Mouse (Mus musculus) neural tube, embryonic 14.5 days (tissue): Measurements from ENCODE around the gene Igfbpl1. TPM values are rescaled to one million over a fixed set of nuclear protein-coding genes. Genes with fewer than 3 reads are reported as not detected.

Experiments used
- ATAC-seq: fragments of 200-750 bp; cut with Nextera tagmentation; 2 replicates; pipeline ENCODE4 v1.8.0; 2017; ENCODE audit warnings: low read depth, mild to moderate bottlenecking, moderate TSS enrichment, moderate library complexity
- H3K27ac ChIP-seq: fragments of 300-500 bp; sonication (generic); 2 replicates; pipeline ENCODE4 v1.5.1; 2014; ENCODE audit warnings: low read depth, mild to moderate bottlenecking, control low read depth, low read length, moderate library complexity, mixed read lengths
- H3K27me3 ChIP-seq: fragments of 300-500 bp; sonication (generic); 2 replicates; pipeline ENCODE4 v1.6.1; 2014; ENCODE audit warnings: low read length; ENCODE audit not compliant: control insufficient read depth, insufficient read depth
- H3K36me3 ChIP-seq: fragments of 300-500 bp; sonication (generic); 2 replicates; pipeline ENCODE4 v1.6.1; 2014; ENCODE audit warnings: low read length, mixed read lengths; ENCODE audit not compliant: control insufficient read depth, insufficient read depth
- H3K4me1 ChIP-seq: fragments of 300-500 bp; sonication (generic); 2 replicates; pipeline ENCODE4 v1.6.1; 2014; ENCODE audit warnings: low read length; ENCODE audit not compliant: control insufficient read depth, insufficient read depth
- H3K4me2 ChIP-seq: fragments of 300-500 bp; sonication (generic); 2 replicates; pipeline ENCODE4 v1.6.1; 2014; ENCODE audit warnings: mild to moderate bottlenecking, low read depth, low read length, control low read depth
- H3K4me3 ChIP-seq: fragments of 300-500 bp; sonication (generic); 2 replicates; pipeline ENCODE4 v1.5.1; 2014; ENCODE audit warnings: low read depth, low read length, control low read depth, mixed read lengths
- H3K9ac ChIP-seq: fragments of 300-500 bp; sonication (generic); replicated peaks from 2 replicates; pipeline ENCODE4 v1.6.1; 2014; ENCODE audit warnings: low read depth, mild to moderate bottlenecking, control low read depth, low read length, mixed read lengths
- H3K9me3 ChIP-seq: fragments of 300-500 bp; sonication (generic); 2 replicates; pipeline ENCODE4 v1.6.1; 2016; ENCODE audit warnings: low read length; ENCODE audit not compliant: control insufficient read depth
- WGBS: fragments of 180-500 bp; shearing (Covaris S2); extraction: QIAGEN DNeasy Blood & Tissue Kit; methylation state at CpG from one replicate; pipeline ENCODE4 v1.1.7; 2014; 5-methylcytosine and 5-hydroxymethylcytosine counted together
- polyA plus RNA-seq: library from polyadenylated mRNA; unstranded; fragments of >200 nt; fragmentation: Nextera tagmentation; extraction: Ambion mirVana; gene quantifications from 2 replicates; pipeline ENCODE4 v1.2.1, GENCODE M21; 2014

The Igfbpl1 gene
- polyA plus RNA-seq, 1 experiment from 2014 or later: 55.7 TPM

DNA sequence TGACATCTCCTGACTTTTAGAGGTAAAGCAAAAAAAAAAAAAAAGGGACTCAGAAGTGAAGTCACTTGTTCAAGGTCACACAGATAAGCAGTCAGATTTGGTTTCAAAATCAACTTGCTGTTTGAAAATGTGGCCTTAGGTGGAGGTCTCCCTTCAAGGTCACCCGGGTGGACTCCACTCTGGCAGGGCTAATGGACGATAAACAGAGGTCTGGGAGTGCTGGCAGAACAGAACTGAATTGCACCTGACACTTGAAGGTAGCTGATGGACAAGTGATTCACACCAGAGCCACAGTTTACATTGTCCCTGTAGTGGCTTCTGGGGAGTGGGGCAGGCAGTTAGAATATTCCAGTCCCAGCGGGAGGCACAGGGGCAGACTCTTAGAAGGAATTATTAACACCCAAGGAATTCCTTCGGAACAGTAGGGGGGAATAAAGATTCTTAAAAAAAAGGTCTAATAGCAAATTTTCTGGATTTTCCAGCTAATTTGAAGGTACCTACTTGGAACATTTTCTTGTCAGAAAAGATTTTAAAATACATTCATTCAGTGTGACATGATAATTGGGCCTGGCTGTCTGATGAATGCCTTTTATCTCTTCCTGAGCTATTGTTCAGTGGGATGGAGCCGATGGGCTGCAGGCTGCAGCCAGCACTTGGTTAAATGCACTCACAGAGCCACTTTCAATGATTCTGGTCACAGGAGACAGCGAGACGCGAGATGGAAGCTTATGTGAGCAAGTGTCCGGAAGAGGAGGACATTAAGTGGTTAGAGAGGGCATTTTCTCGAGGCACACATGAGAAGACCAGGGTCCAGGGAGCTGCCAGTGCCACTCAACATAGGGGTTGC lies 56.7 kb downstream of the Igfbpl1 start:
- Histone ChIP-seq H3K4me3 (no peak overlapping the region), H3K27ac (no peak overlapping the region), H3K27me3 (no peaks in the 10 kb centered on the region), H3K4me1 (peaks cover 20% of the 10 kb centered on the region; the same call in 1 of the 2 replicates), H3K36me3 (no peaks in the 10 kb centered on the region), H3K9ac (no peak overlapping the region), H3K4me2 (no peak overlapping the region), H3K9me3 (no peaks in the 10 kb centered on the region)
- WGBS: 9% methylated on average over 10 of the region's 10 CpGs
- no peak for ATAC-seq

DNA sequence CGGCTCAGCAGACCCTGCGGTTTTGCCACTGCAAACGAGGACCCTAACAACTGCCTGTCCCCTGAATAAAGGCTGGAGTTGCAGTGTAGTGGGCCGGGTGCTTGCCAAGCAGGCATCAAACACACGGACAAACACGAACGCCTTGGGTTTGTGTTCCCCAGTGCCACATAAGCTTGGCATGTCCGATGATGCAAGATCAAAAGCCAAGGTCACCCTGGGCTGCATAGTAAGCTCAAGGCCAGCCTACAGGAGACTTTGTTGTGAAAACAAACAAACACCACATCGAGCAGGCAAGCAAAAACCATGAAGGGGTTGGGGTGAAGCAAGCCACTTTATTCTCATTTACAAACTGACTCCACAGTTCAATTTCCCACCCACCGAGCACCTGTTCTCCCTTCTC lies 57.6 kb downstream of the Igfbpl1 start:
- Histone ChIP-seq H3K4me2 (no peak overlapping the region), H3K27ac (no peak overlapping the region), H3K9me3 (no peaks in the 10 kb centered on the region), H3K9ac (no peak overlapping the region), H3K36me3 (no peaks in the 10 kb centered on the region), H3K4me1 (peaks cover 28% of the 10 kb centered on the region), H3K4me3 (no peak overlapping the region), H3K27me3 (no peaks in the 10 kb centered on the region)
- no peak for ATAC-seq
- WGBS: 44% methylated on average over 10 of the region's 10 CpGs

DNA sequence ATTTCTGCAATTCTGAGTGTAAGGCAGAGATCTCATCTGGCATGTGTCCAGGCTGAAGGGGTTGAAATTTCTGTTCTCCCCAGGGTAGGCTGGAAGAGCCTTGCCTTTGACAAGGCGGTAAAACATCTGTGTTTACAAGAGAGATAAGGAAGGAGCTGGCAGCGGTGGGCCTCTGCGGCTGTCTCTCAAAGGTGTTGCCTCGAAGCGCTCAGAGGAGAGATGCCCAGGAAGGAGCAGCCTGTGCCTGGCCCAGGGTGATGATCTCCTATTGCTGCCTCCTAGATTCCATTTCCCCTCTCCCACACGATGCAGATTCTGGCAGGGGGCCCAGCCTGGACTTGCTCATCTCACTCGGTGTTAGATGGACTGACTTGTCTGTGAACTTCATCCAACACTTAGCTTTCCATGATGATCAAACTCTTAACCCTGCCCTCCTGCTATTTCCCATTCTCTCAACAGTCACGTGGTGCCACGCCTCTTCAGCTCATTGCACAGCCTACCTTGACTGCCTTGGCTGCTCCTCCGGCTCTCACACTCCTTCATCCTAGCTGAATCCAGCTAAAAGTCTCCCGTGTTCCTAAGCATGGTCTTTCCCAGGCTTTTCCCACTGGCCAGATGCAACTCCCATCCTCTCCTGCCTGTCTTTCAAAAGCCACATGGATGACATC lies 58.7 kb downstream of the Igfbpl1 start:
- Histone ChIP-seq H3K4me1 (peaks cover 40% of the 10 kb centered on the region), H3K9me3 (no peaks in the 10 kb centered on the region), H3K27me3 (no peaks in the 10 kb centered on the region), H3K27ac (no peak overlapping the region), H3K4me2 (no peak overlapping the region), H3K4me3 (no peak overlapping the region), H3K36me3 (no peaks in the 10 kb centered on the region), H3K9ac (no peak overlapping the region)
- ATAC-seq: no peak
- WGBS: 63% methylated on average over 11 of the region's 11 CpGs

DNA sequence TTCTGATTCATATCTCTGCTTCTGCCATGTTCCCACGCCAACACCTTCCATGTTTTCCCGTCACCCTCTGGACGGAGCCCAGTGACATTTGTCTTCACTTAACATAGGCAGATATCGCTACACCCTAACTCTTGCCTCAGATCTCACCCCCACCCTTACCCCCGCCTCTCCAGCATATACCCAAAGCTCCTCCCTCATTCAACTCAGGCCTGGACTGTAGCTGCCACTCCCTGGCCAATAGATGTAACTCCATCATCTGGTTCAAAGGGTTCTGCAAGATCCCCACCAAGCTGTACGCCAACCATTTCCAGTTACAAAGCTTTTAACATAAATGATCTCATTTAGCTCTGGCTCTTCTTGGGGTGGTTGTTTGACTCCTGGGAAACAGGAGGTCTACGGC lies 59.9 kb downstream of the Igfbpl1 start:
- peaks cover 42% of the 10 kb centered on the region for H3K4me1 ChIP-seq
- no peak overlapping the region for H3K4me2 ChIP-seq
- no peaks in the 10 kb centered on the region for H3K36me3 ChIP-seq
- ATAC-seq: no peak
- H3K9ac ChIP-seq: no peak overlapping the region
- WGBS: 81% methylated on average over 7 of the region's 7 CpGs
- H3K27ac ChIP-seq: no peak overlapping the region
- no peak overlapping the region for H3K4me3 ChIP-seq
- H3K27me3 ChIP-seq: no peaks in the 10 kb centered on the region
- no peaks in the 10 kb centered on the region for H3K9me3 ChIP-seq

DNA sequence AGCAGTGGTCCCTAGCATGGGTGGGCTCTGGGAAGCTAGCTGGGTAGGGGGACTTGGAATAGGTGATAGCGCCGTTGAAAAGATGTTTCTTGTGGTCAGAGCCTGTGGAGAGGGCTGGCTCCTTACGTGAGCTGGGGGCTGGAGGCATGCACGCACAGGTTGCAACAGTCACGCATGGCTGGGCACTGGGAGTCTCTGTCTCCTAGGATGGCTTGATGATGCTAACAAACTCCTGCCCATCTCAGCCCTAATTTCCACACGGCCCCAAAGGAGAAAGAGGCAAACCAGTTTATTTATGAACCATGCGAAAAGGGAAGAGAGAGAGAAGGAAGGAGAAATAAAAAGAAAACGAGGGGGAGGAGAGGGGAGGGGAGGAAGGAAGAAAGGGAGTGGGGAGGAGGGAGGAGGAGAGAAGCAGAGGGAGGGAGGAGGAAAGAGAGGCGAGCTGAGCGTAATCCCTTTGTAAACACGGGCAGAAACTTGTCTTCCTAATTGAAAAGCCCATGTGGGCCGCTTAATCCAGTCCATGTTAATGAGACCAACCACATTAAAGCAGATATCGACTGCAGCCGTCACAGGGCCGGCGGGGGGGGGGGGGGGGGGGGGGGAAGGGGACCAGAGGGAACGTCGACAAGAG lies 61.0 kb downstream of the Igfbpl1 start:
- Histone ChIP-seq H3K4me2 (peak overlapping the region; percentile 22; the same call in 1 of the 2 replicates), H3K9ac (peak overlapping the region; percentile 1; the same call in 1 of the 2 replicates), H3K9me3 (no peaks in the 10 kb centered on the region), H3K36me3 (no peaks in the 10 kb centered on the region), H3K27ac (peak overlapping the region; percentile 41; the same call in 1 of the 2 replicates), H3K27me3 (no peaks in the 10 kb centered on the region), H3K4me3 (no peak overlapping the region), H3K4me1 (peaks cover 37% of the 10 kb centered on the region)
- ATAC-seq: peak; percentile 42; the same call in 1 of the 2 replicates
- WGBS: under 1% methylated on average over 13 of the region's 18 CpGs

DNA sequence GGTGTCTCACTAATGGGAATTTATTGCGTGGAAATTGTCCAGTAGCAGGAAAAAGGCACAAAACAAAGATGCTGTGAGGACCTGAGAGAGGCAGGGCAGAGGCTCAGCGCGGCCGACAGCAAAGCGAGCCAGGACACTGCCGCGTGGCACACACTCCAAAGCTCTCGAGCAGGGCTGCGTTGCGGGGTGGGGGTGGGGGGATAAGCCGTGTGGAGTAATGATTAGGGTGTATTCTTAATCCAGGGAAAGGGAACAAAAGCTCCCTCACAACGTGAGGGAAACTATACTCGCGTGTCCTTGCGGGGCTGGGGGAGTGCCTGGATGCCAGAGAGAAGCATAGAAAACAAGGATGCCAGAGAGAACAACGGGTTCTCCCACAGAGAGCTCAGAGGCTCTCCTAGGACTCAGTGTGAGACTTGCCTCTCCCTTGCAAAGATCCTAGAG lies 61.6 kb downstream of the Igfbpl1 start:
- Histone ChIP-seq H3K4me3 (no peak overlapping the region), H3K27me3 (no peaks in the 10 kb centered on the region), H3K9ac (peak overlapping the region; percentile 1; the same call in 1 of the 2 replicates), H3K27ac (peak overlapping the region; percentile 41; the same call in 1 of the 2 replicates), H3K4me2 (peak overlapping the region; percentile 22; the same call in 1 of the 2 replicates), H3K4me1 (peaks cover 35% of the 10 kb centered on the region), H3K36me3 (no peaks in the 10 kb centered on the region), H3K9me3 (no peaks in the 10 kb centered on the region)
- 1% methylated on average over 16 of the region's 16 CpGs for WGBS
- no peak for ATAC-seq

DNA sequence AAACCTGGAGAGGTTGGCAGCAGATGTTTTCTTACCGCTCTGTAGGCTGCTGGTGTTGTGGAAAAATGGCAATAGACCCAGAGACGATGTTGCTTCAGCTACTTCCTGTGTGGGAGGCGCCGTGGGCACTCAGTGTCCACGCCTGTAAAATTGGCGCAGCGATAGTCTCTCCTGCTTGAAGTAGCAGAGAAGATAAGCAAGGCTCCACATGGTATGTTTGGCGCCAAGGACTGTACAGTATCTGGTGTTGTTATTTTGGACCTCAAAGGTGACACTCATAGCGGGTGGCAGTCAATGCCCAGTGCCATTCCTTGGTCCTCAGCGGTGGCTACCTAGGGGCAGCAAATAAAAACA lies 62.6 kb downstream of the Igfbpl1 start:
- H3K9me3 ChIP-seq: no peaks in the 10 kb centered on the region
- H3K4me3 ChIP-seq: no peak overlapping the region
- H3K36me3 ChIP-seq: no peaks in the 10 kb centered on the region
- H3K4me2 ChIP-seq: peak overlapping the region; percentile 4; the same call in 1 of the 2 replicates
- H3K9ac ChIP-seq: no peak overlapping the region
- 15% methylated on average over 10 of the region's 10 CpGs for WGBS
- H3K4me1 ChIP-seq: peaks cover 35% of the 10 kb centered on the region
- ATAC-seq: no peak; the same call in 1 of the 2 replicates
- H3K27me3 ChIP-seq: no peaks in the 10 kb centered on the region
- peak overlapping the region; percentile 60; the same call in 1 of the 2 replicates for H3K27ac ChIP-seq

DNA sequence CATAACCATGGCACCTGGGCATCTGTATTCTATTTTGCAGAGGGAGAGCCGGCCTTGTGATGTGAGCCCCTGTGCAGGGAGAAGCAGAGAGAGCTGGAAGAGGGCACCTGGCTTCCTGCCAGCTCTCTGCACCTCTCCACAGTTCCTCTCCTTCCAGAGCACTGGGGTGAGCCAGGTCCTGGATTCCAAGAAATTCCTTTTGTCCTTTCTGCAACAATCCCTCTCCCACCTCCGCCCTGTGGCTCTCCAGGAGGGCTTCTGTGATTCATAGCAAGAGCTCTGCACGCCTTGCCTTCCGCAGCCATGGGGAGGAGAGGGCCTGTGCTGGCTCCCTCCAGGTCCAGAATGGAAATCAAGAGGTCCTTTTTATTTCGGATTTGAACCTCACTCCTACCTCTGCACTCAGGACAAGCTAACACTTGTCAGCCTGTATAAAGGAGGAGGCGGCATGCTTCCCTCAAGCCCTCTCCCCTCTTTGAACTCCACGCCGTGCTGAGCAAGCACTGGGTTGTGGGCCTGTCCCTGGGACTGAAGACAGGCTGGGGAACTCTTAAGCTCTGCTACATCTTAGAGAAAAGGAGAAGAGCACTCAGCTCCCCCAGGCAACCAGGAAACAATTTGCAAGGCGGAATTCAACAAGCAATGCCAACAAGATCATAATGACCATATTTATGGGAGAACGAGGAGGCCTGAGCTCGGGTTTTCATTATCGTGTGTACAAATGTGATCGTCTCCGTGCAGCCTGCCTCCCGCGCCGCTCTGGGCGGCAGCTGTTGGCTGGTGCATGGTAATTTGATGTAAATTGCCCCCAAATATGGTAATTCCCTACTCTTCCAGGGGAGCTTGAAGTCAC lies 63.2 kb downstream of the Igfbpl1 start:
- peaks cover 35% of the 10 kb centered on the region for H3K4me1 ChIP-seq
- H3K9me3 ChIP-seq: no peaks in the 10 kb centered on the region
- peak overlapping the region; percentile 60 for H3K27ac ChIP-seq
- WGBS: 5% methylated on average over 18 of the region's 18 CpGs
- no peaks in the 10 kb centered on the region for H3K36me3 ChIP-seq
- no peaks in the 10 kb centered on the region for H3K27me3 ChIP-seq
- H3K4me2 ChIP-seq: peak overlapping the region; percentile 4; the same call in 1 of the 2 replicates
- ATAC-seq: peak; percentile 72
- no peak overlapping the region; the same call in 1 of the 2 replicates for H3K9ac ChIP-seq
- H3K4me3 ChIP-seq: no peak overlapping the region
